Mouse (Mus musculus) neural tube, embryonic 12.5 days (tissue): ENCODE results near the gene Irf4. TPM values are rescaled to one million over a fixed set of nuclear protein-coding genes. Genes with fewer than 3 reads are reported as not detected.

ENCODE experiments used
- ATAC-seq: fragments of 200-750 bp; cut with Nextera tagmentation; 2 replicates; pipeline ENCODE4 v1.8.0; 2017; ENCODE audit warnings: low read depth, mild to moderate bottlenecking, moderate TSS enrichment, moderate library complexity; ENCODE audit not compliant: low FRiP score
- H3K27ac ChIP-seq: fragments of 300-500 bp; sonication (generic); 2 replicates; pipeline ENCODE4 v1.5.1; 2016
- H3K27me3 ChIP-seq: fragments of 300-500 bp; sonication (generic); replicated peaks from 2 replicates; pipeline ENCODE4 v1.6.1; 2016; ENCODE audit warnings: mild to moderate bottlenecking
- H3K36me3 ChIP-seq: fragments of 300-500 bp; sonication (generic); 2 replicates; pipeline ENCODE4 v1.6.1; 2016; ENCODE audit warnings: mild to moderate bottlenecking
- H3K4me1 ChIP-seq: fragments of 300-500 bp; sonication (generic); 2 replicates; pipeline ENCODE4 v1.6.1; 2016
- H3K4me2 ChIP-seq: fragments of 300-500 bp; sonication (generic); replicated peaks from 2 replicates; pipeline ENCODE4 v1.6.1; 2016; ENCODE audit warnings: mild to moderate bottlenecking
- H3K4me3 ChIP-seq: fragments of 300-500 bp; sonication (generic); 2 replicates; pipeline ENCODE4 v1.5.1; 2016
- H3K9ac ChIP-seq: fragments of 300-500 bp; sonication (generic); 2 replicates; pipeline ENCODE4 v1.6.1; 2016; ENCODE audit warnings: mild to moderate bottlenecking
- H3K9me3 ChIP-seq: fragments of 300-500 bp; sonication (generic); 2 replicates; pipeline ENCODE4 v1.6.1; 2016; ENCODE audit warnings: mild to moderate bottlenecking
- WGBS: fragments of 180-500 bp; shearing (Covaris S2); methylation state at CpG from one replicate; pipeline ENCODE4 v1.1.7; 2016; 5-methylcytosine and 5-hydroxymethylcytosine counted together
- polyA plus RNA-seq: library from polyadenylated mRNA; unstranded; fragments of >200 nt; fragmentation: Nextera tagmentation; extraction: Ambion mirVana; gene quantifications from 2 replicates; pipeline ENCODE4 v1.2.1, GENCODE M21; 2016

Irf4 gene
- polyA plus RNA-seq, 1 experiment from 2014 or later: 0.05 TPM

- no peaks in the 10 kb centered on the region for H3K9me3 ChIP-seq
- H3K4me1 ChIP-seq: no peaks in the 10 kb centered on the region
- 75% methylated on average over 9 of the region's 9 CpGs for WGBS
- H3K36me3 ChIP-seq: no peaks in the 10 kb centered on the region
- H3K27ac ChIP-seq: no peak overlapping the region
- no peak overlapping the region for H3K9ac ChIP-seq
- ATAC-seq: no peak
- H3K27me3 ChIP-seq: peaks cover 24% of the 10 kb centered on the region
- H3K4me2 ChIP-seq: no peak overlapping the region
- H3K4me3 ChIP-seq: no peak overlapping the region
These were observed 7.1 kb downstream of the Irf4 start for GRCm38 (mm10) chr13:30755998-30756639.

GRCm38 (mm10) chr13:30757264-30757900 is 8.4 kb downstream of the Irf4 start:
- WGBS: 85% methylated on average over 14 of the region's 14 CpGs

GRCm38 (mm10) chr13:30758789-30759381 is 9.9 kb downstream of the Irf4 start:
- H3K4me2 ChIP-seq: no peak overlapping the region
- ATAC-seq: no peak
- 77% methylated on average over 11 of the region's 11 CpGs for WGBS

More at GRCm38 (mm10) chr13:30757264-30757900, 8.4 kb downstream of the Irf4 start:
- Histone ChIP-seq H3K9ac (no peak overlapping the region), H3K36me3 (no peaks in the 10 kb centered on the region), H3K27ac (no peak overlapping the region), H3K27me3 (peaks cover 12% of the 10 kb centered on the region), H3K4me1 (no peaks in the 10 kb centered on the region), H3K9me3 (no peaks in the 10 kb centered on the region), H3K4me3 (no peak overlapping the region), H3K4me2 (no peak overlapping the region)
- ATAC-seq: no peak

DNA sequence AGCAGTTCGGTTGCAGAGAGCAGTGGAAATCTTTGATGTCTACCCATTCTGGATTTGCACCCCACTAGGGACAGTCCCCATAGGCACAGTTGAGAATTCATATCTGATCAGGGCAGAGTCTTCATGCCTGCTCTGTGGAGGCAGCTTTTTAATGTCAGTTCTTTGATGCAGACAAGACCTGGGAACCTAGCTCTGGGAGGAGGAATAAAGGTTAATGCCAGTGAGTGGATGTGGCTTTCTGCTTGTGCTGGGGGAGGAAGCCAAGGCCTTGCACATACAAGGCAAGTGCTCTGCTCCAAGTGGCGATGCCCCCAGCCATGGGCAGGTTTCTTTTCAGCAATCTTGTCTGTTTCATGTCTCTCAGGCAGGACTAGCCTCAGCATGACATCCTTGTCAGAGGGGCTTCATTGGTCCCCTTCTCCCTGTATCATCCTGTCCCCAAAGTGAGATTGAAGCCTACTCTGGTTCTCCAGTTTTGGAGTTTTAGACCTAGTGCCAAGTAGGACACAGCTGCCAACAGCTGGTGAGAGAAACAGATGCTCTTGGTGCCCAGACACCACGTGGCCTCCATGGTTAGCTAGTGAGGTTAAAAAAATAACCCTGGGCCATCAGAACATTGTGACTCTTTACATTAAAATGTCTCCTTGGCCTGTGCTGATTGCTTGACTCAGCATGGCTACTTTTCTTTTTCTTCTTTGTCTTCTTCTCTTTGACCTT is 11.5 kb downstream of the Irf4 start:
- WGBS: 72% methylated on average over 3 of the region's 3 CpGs
- Histone ChIP-seq H3K4me3 (no peak overlapping the region), H3K4me1 (no peaks in the 10 kb centered on the region), H3K9me3 (no peaks in the 10 kb centered on the region), H3K36me3 (no peaks in the 10 kb centered on the region), H3K27me3 (no peaks in the 10 kb centered on the region), H3K4me2 (no peak overlapping the region), H3K9ac (no peak overlapping the region), H3K27ac (no peak overlapping the region)
- ATAC-seq: no peak

More at GRCm38 (mm10) chr13:30758789-30759381, 9.9 kb downstream of the Irf4 start:
- H3K36me3 ChIP-seq: no peaks in the 10 kb centered on the region
- no peaks in the 10 kb centered on the region for H3K27me3 ChIP-seq
- no peak overlapping the region for H3K9ac ChIP-seq
- no peaks in the 10 kb centered on the region for H3K9me3 ChIP-seq
- no peak overlapping the region for H3K4me3 ChIP-seq
- H3K4me1 ChIP-seq: no peaks in the 10 kb centered on the region
- no peak overlapping the region for H3K27ac ChIP-seq

- H3K27me3 ChIP-seq: no peaks in the 10 kb centered on the region
- WGBS: 84% methylated on average over 8 of the region's 8 CpGs
- ATAC-seq: no peak
These were observed 12.2 kb downstream of the Irf4 start for GRCm38 (mm10) chr13:30761151-30761631.

DNA sequence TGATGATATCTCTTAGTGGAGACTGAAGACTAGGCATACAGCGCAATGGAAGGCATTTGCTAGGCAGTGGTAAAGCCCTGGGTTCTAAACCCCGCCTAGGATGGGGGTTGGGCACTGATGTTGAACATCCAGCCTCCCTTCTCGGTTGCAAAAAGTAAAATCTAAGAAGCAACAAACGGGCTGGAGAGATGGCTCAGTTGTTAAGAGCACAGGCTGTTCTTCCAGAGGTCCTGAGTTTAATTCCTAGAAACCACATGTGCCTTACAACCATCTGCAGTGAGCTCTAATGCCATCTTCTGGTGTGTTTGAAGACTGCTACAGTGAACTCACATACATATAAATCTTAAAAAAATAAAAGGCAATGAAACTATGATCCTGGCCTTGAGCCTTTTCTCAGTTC is 13.2 kb downstream of the Irf4 start:
- H3K36me3 ChIP-seq: no peaks in the 10 kb centered on the region
- no peak overlapping the region for H3K9ac ChIP-seq
- no peaks in the 10 kb centered on the region for H3K4me1 ChIP-seq
- ATAC-seq: no peak
- WGBS: 78% methylated on average over 4 of the region's 4 CpGs
- H3K9me3 ChIP-seq: no peaks in the 10 kb centered on the region
- H3K4me2 ChIP-seq: no peak overlapping the region
- no peak overlapping the region for H3K27ac ChIP-seq
- no peaks in the 10 kb centered on the region for H3K27me3 ChIP-seq
- no peak overlapping the region for H3K4me3 ChIP-seq

More at GRCm38 (mm10) chr13:30761151-30761631, 12.2 kb downstream of the Irf4 start:
- Histone ChIP-seq H3K27ac (no peak overlapping the region), H3K36me3 (no peaks in the 10 kb centered on the region), H3K4me2 (no peak overlapping the region), H3K9ac (no peak overlapping the region), H3K9me3 (no peaks in the 10 kb centered on the region), H3K4me3 (no peak overlapping the region), H3K4me1 (no peaks in the 10 kb centered on the region)

GRCm38 (mm10) chr13:30764014-30764740 is 15.2 kb downstream of the Irf4 start:
- ATAC-seq: no peak
- WGBS: 86% methylated on average over 8 of the region's 8 CpGs
- Histone ChIP-seq H3K4me1 (no peaks in the 10 kb centered on the region), H3K36me3 (no peaks in the 10 kb centered on the region), H3K9ac (no peak overlapping the region), H3K9me3 (no peaks in the 10 kb centered on the region), H3K4me3 (no peak overlapping the region), H3K27ac (no peak overlapping the region), H3K27me3 (no peaks in the 10 kb centered on the region), H3K4me2 (no peak overlapping the region)

GRCm38 (mm10) chr13:30765906-30766305 is 16.9 kb downstream of the Irf4 start:
- Histone ChIP-seq H3K36me3 (no peaks in the 10 kb centered on the region), H3K27me3 (no peaks in the 10 kb centered on the region), H3K4me1 (no peaks in the 10 kb centered on the region), H3K4me2 (no peak overlapping the region), H3K9me3 (no peaks in the 10 kb centered on the region), H3K27ac (no peak overlapping the region), H3K9ac (no peak overlapping the region), H3K4me3 (no peak overlapping the region)
- WGBS: 88% methylated on average over 5 of the region's 5 CpGs
- ATAC-seq: no peak

DNA sequence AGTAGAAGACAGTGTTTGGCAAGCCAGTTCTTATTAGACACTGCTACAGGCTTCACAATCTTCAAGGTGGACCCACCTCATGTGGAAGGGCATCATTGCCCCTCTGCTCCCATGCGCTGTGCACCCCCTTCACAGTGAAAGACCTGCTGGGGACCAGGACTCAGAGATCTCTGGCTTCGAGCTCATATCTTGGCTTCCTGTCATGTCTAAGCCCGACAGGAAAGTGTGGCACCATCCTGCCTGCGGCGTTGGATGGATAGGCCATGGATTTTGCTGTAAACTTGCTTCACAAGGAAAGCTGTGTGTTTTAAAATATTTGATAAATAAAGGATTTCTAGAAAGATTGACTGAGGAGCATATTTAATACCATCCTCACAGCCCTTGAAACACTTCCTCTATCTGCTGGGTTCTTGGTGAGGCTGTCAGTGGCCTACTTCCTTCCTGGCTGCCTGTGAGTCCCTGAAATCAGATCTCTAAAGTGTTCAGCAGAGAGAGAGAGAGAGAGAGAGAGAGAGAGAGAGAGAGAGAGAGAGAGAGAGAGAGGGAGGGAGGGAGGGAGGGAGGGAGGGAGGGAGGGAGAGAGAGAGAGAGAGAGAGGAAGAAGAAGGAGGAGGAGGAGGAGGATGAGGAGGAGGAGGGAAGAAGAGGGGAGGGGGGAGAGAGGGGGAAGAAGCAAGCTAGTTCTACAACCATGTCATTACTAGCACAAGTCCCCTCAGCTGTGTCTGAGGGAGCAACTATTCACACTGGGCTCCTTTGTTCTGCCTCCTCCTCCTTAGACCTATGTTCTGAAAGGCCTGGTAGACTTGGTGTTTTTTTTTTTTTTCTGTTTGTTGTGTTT is 17.8 kb downstream of the Irf4 start:
- H3K9ac ChIP-seq: no peak overlapping the region
- H3K27me3 ChIP-seq: no peaks in the 10 kb centered on the region
- H3K4me3 ChIP-seq: no peak overlapping the region
- H3K4me2 ChIP-seq: no peak overlapping the region
- H3K4me1 ChIP-seq: no peaks in the 10 kb centered on the region
- no peak overlapping the region for H3K27ac ChIP-seq
- no peak for ATAC-seq
- no peaks in the 10 kb centered on the region for H3K36me3 ChIP-seq
- H3K9me3 ChIP-seq: no peaks in the 10 kb centered on the region
- 84% methylated on average over 5 of the region's 5 CpGs for WGBS

DNA sequence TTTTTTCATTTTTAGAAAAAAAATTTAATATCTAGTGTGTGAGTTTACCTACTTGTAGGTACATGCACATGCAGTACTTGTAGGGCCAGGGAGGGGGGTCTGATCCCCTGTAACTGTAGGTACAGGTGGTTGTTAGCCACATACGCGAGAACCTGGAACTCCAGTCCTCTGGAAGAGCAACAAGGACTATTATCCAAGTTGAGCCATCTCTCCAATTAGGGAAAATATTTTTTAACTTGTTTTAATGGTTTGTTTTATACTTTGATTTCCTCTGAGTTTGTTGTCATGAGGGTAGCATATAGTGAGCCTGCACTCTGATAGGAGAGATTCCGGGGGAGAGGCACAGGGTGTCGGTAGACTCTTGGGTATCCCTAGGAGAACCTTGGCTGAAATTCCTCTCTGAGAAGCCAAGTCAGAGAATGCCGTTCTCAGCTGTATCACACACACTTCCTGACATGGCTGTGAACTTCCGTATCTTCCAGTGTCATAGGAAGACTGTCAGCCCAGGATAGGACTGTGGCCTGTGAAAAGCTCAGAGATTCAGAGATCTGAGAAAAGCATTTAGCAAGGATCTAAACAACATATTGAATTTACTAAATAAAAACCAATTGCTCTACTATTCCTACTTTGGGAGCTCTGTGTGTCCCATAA is 18.6 kb downstream of the Irf4 start:
- Histone ChIP-seq H3K9me3 (no peaks in the 10 kb centered on the region), H3K4me3 (no peak overlapping the region), H3K4me1 (no peaks in the 10 kb centered on the region), H3K9ac (no peak overlapping the region), H3K4me2 (no peak overlapping the region), H3K27me3 (no peaks in the 10 kb centered on the region), H3K27ac (no peak overlapping the region), H3K36me3 (no peaks in the 10 kb centered on the region)
- no peak for ATAC-seq
- WGBS: 88% methylated on average over 6 of the region's 6 CpGs

DNA sequence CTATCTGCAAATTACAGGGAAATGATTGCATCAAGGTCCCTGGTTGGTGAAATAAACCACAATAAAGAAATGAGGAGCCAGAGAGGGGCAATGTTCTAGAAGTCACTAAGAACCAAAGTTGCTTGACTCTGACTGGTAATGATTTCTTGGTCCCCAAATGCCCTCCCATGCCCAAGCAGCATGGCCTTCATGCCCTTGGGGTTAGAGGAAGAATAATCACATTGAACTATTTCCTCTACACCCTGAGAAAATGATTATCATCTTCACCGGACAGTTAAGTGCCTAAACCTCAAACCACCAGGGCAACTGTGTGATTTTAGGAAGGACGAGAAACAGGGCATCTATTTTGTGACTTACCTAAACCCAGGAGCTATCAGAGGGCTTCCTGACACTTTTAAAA is 27.0 kb downstream of the Irf4 start:
- no peaks in the 10 kb centered on the region for H3K9me3 ChIP-seq
- no peak for ATAC-seq
- WGBS: 90% methylated on average over 2 of the region's 2 CpGs
- no peak overlapping the region for H3K4me2 ChIP-seq
- H3K9ac ChIP-seq: no peak overlapping the region
- no peaks in the 10 kb centered on the region for H3K36me3 ChIP-seq
- no peak overlapping the region for H3K27ac ChIP-seq
- no peak overlapping the region for H3K4me3 ChIP-seq
- no peaks in the 10 kb centered on the region for H3K4me1 ChIP-seq
- H3K27me3 ChIP-seq: no peaks in the 10 kb centered on the region
